Comparison of ENCODE assay signal across 9 mouse cellular contexts in the genomic region with DNA sequence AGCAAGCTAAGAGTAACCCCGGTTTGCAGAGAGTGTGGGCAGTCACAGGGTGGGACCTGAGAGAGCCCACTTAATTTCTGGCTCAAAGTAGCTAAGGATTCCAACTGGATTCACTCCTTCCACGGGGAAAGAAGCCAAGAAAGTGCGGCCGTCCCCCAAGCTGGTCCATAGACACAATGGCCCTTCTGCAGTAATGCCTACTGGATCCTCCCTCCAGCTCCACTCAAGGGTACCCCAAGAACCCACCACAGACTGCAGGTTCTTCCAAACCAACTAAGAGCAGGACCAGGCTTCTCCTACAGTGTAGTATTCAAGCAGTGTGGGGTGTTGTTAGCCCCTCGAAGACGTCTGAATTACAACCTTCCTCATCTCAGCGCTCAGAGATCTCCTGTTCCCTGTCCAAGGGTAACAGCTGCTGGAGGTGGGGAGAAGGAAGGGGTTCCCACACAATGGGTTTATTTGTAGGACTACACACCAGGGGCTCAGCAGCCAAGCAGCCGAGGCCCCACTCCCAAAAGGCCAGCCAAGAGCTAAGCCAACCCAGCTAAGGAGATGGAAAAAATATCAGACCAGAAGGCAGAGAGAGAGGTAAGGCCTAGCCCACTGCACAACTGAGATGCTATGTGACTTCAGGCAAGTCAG. TPM values are rescaled to one million over a fixed set of nuclear protein-coding genes. Genes with fewer than 3 reads are reported as not detected.
A peak's percentile ranks its signal among the peaks of the same experiment; 100 is the strongest.
DNase-seq lines count a peak whose midpoint lies in the region; ATAC-seq and TF ChIP-seq lines count a peak whose summit lies in the region.
"Had no signal": no experiment of that assay in that cellular context is flagged by ENCODE, and none has a peak within 500 bp of the region (broad histone marks: within the 10 kb centered on the region; RNA-seq: fewer than 3 reads in every experiment).

No protein-coding gene starts in this region.

- peaks cover 51% of the 10 kb centered on the region for H3K4me1 ChIP-seq in kidney, embryonic 14.5 days (ENCODE audit: control insufficient read depth, insufficient read depth, low read length)
- H3K4me1 ChIP-seq in kidney, adult 2 months (ENCODE audit: control insufficient read depth, insufficient read depth, low read length) = no peaks in the 10 kb centered on the region
- H3K4me1 ChIP-seq in embryonic facial prominence, embryonic 15.5 days = peaks cover 58% of the 10 kb centered on the region
- peaks cover 61% of the 10 kb centered on the region for H3K4me1 ChIP-seq in hindbrain, embryonic 13.5 days (replicated peaks)
- peaks cover 23% of the 10 kb centered on the region for H3K4me1 ChIP-seq in midbrain, embryonic 15.5 days

- no peak for DNase-seq in kidney, adult 2 months
- DNase-seq in ovary, postnatal 14 days (ENCODE audit: low spot score) = no peak
- DNase-seq in layer of hippocampus, adult 9-11 months = no peak
- no peak for DNase-seq in spleen, postnatal 4 days (ENCODE audit: low spot score in 2 of 2)
- DNase-seq: thymus, adult 18-20 months had no signal

- no peak for TF ChIP-seq CTCF in kidney, adult 2 months (conservative IDR thresholded peaks at IDR 0.05; ENCODE audit: insufficient read depth, insufficient read length, low read depth, low read length)

- no peaks in the 10 kb centered on the region for H3K9me3 ChIP-seq in kidney, embryonic 14.5 days (ENCODE audit: control insufficient read depth, low read length)
- no peaks in the 10 kb centered on the region for H3K9me3 ChIP-seq in embryonic facial prominence, embryonic 15.5 days (replicated peaks)
- no peaks in the 10 kb centered on the region for H3K9me3 ChIP-seq in hindbrain, embryonic 13.5 days
- no peaks in the 10 kb centered on the region for H3K9me3 ChIP-seq in midbrain, embryonic 15.5 days

- TF ChIP-seq POLR2A in kidney, adult 2 months (IDR thresholded peaks at IDR 0.05; ENCODE audit: low read depth, low read length) = no peak

- peaks cover 9% of the 10 kb centered on the region; the same call in 1 of the 2 replicates for H3K36me3 ChIP-seq in kidney, embryonic 14.5 days (ENCODE audit: control insufficient read depth, insufficient read depth, low read length)
- H3K36me3 ChIP-seq in kidney, adult 2 months (ENCODE audit: control insufficient read depth, insufficient read depth, low read length) = no peaks in the 10 kb centered on the region
- peaks cover 5% of the 10 kb centered on the region; the same call in 1 of the 2 replicates for H3K36me3 ChIP-seq in embryonic facial prominence, embryonic 15.5 days
- H3K36me3 ChIP-seq in hindbrain, embryonic 13.5 days = peaks cover 18% of the 10 kb centered on the region
- no peaks in the 10 kb centered on the region for H3K36me3 ChIP-seq in midbrain, embryonic 15.5 days (replicated peaks)

- 0 out of 2 replicates have a peak, but pooled peaks have one; percentile 5 for ATAC-seq in kidney, embryonic 14.5 days (ENCODE audit: low FRiP score, low TSS enrichment)
- peak; percentile 12; the same call in 1 of the 2 replicates for ATAC-seq in embryonic facial prominence, embryonic 15.5 days (ENCODE audit: insufficient number of reproducible peaks, low FRiP score, low TSS enrichment, low read depth)
- ATAC-seq in hindbrain, embryonic 13.5 days (ENCODE audit: low FRiP score) = 0 out of 2 replicates have a peak, but pooled peaks have one; percentile 33
- peak; percentile 30; the same call in 1 of the 2 replicates for ATAC-seq in midbrain, embryonic 15.5 days (replicated peaks)

- no peak overlapping the region for H3K4me3 ChIP-seq in kidney, embryonic 14.5 days (ENCODE audit: low read length)
- H3K4me3 ChIP-seq in kidney, adult 2 months (ENCODE audit: insufficient read depth, low read depth, low read length) = no peak overlapping the region
- no peak overlapping the region for H3K4me3 ChIP-seq in embryonic facial prominence, embryonic 15.5 days (replicated peaks)
- no peak overlapping the region for H3K4me3 ChIP-seq in hindbrain, embryonic 13.5 days
- H3K4me3 ChIP-seq in midbrain, embryonic 15.5 days = no peak overlapping the region

- H3K27ac ChIP-seq in kidney, embryonic 14.5 days (ENCODE audit: low read depth, low read length) = peak overlapping the region; percentile 67; the same call in 1 of the 2 replicates
- no peak overlapping the region for H3K27ac ChIP-seq in kidney, adult 2 months (ENCODE audit: insufficient read depth, low read depth, low read length)
- H3K27ac ChIP-seq in embryonic facial prominence, embryonic 15.5 days (replicated peaks) = peak overlapping the region; percentile 83
- peak overlapping the region; percentile 85 for H3K27ac ChIP-seq in hindbrain, embryonic 13.5 days
- peak overlapping the region; percentile 55 for H3K27ac ChIP-seq in midbrain, embryonic 15.5 days

- 49% methylated on average over 8 of the region's 8 CpGs for WGBS in kidney, embryonic 14.5 days
- 68% methylated on average over 8 of the region's 8 CpGs for WGBS in kidney, adult 2 months
- 47% methylated on average over 8 of the region's 8 CpGs for WGBS in embryonic facial prominence, embryonic 15.5 days
- 46% methylated on average over 8 of the region's 8 CpGs for WGBS in hindbrain, embryonic 13.5 days
- 57% methylated on average over 8 of the region's 8 CpGs for WGBS in midbrain, embryonic 15.5 days

- no peaks in the 10 kb centered on the region for H3K27me3 ChIP-seq in kidney, embryonic 14.5 days (ENCODE audit: control insufficient read depth, insufficient read depth, low read length)
- H3K27me3 ChIP-seq in kidney, adult 2 months (replicated peaks; ENCODE audit: control insufficient read depth, insufficient read depth, low read length) = no peaks in the 10 kb centered on the region
- H3K27me3 ChIP-seq in embryonic facial prominence, embryonic 15.5 days = no peaks in the 10 kb centered on the region
- no peaks in the 10 kb centered on the region for H3K27me3 ChIP-seq in hindbrain, embryonic 13.5 days
- no peaks in the 10 kb centered on the region for H3K27me3 ChIP-seq in midbrain, embryonic 15.5 days (replicated peaks)

- no peak overlapping the region; the same call in 1 of the 2 replicates for H3K4me2 ChIP-seq in kidney, embryonic 14.5 days (replicated peaks; ENCODE audit: low read depth, low read length)
- 0 out of 2 replicates have a peak overlapping the region, but pooled peaks have one; percentile 4 for H3K4me2 ChIP-seq in embryonic facial prominence, embryonic 15.5 days (replicated peaks)
- peak overlapping the region; percentile 19; the same call in 1 of the 2 replicates for H3K4me2 ChIP-seq in hindbrain, embryonic 13.5 days
- H3K4me2 ChIP-seq in midbrain, embryonic 15.5 days = no peak overlapping the region

- no peak overlapping the region for H3K9ac ChIP-seq in kidney, embryonic 14.5 days (ENCODE audit: low read depth, low read length)
- H3K9ac ChIP-seq in embryonic facial prominence, embryonic 15.5 days = no peak overlapping the region
- peak overlapping the region; percentile 49 for H3K9ac ChIP-seq in hindbrain, embryonic 13.5 days
- H3K9ac ChIP-seq in midbrain, embryonic 15.5 days = no peak overlapping the region

RNA-seq across cellular contexts. Expression of a gene that starts 16.6 kb away (rescaled TPM):
- 9.3 and 11.8 TPM in 2 replicates for polyA plus RNA-seq in kidney, embryonic 14.5 days (2014; fragmentation: Nextera tagmentation; extraction: Ambion mirVana)
- polyA plus RNA-seq in kidney, adult 2 months (2012; rRNA removed) = 3.1 and 3.9 TPM in 2 replicates
- 11.7 and 14.9 TPM in 2 replicates for polyA plus RNA-seq in embryonic facial prominence, embryonic 15.5 days (2015; fragmentation: Nextera tagmentation; extraction: Ambion mirVana)
- polyA plus RNA-seq in hindbrain, embryonic 13.5 days (2015; fragmentation: Nextera tagmentation; extraction: Ambion mirVana) = 12.3 and 13.6 TPM in 2 replicates
- 13.4 and 15.6 TPM in 2 replicates for polyA plus RNA-seq in midbrain, embryonic 15.5 days (2015; fragmentation: Nextera tagmentation; extraction: Ambion mirVana)

RNA-seq across cellular contexts. Expression of a gene that starts 33.6 kb away (rescaled TPM):
- 13.2 and 16.9 TPM in 2 replicates for polyA plus RNA-seq in kidney, embryonic 14.5 days (2014; fragmentation: Nextera tagmentation; extraction: Ambion mirVana)
- polyA plus RNA-seq in kidney, adult 2 months (2012; rRNA removed) = 5.8 and 7.0 TPM in 2 replicates
- polyA plus RNA-seq in embryonic facial prominence, embryonic 15.5 days (2015; fragmentation: Nextera tagmentation; extraction: Ambion mirVana) = 13.1 and 13.4 TPM in 2 replicates
- polyA plus RNA-seq in hindbrain, embryonic 13.5 days (2015; fragmentation: Nextera tagmentation; extraction: Ambion mirVana) = 22.6 and 23.4 TPM in 2 replicates
- polyA plus RNA-seq in midbrain, embryonic 15.5 days (2015; fragmentation: Nextera tagmentation; extraction: Ambion mirVana) = 21.5 and 23.0 TPM in 2 replicates

RNA-seq across cellular contexts. Expression of a gene that starts 48.3 kb away (rescaled TPM):
- 321 and 409 TPM in 2 replicates for polyA plus RNA-seq in kidney, embryonic 14.5 days (2014; fragmentation: Nextera tagmentation; extraction: Ambion mirVana)
- 2,322 and 2,701 TPM in 2 replicates for polyA plus RNA-seq in kidney, adult 2 months (2012; rRNA removed)
- 338 and 362 TPM in 2 replicates for polyA plus RNA-seq in embryonic facial prominence, embryonic 15.5 days (2015; fragmentation: Nextera tagmentation; extraction: Ambion mirVana)
- polyA plus RNA-seq in hindbrain, embryonic 13.5 days (2015; fragmentation: Nextera tagmentation; extraction: Ambion mirVana) = 255 and 257 TPM in 2 replicates
- polyA plus RNA-seq in midbrain, embryonic 15.5 days (2015; fragmentation: Nextera tagmentation; extraction: Ambion mirVana) = 276 and 282 TPM in 2 replicates

Comparison
In these comparisons a context has a peak if more than half of its experiments do, and no peak if none do; other contexts are left out.
1. H3K4me2 ChIP-seq: peak in embryonic facial prominence, embryonic 15.5 days (single experiment) and hindbrain, embryonic 13.5 days (single experiment); none in kidney, embryonic 14.5 days (single experiment) and midbrain, embryonic 15.5 days (single experiment).
2. Peak in every context shown above with its lines, with median percentiles within 50 percentile points of each other: ATAC-seq.